Mouse (Mus musculus) E14TG2a.4 (cell line): ENCODE measurements around the gene Gm37240.

Source experiments
- CTCF ChIP-seq: conservative IDR thresholded peaks from 2 replicates; pipeline ENCODE4 v1.5.1; 2014; ENCODE audit warnings: low read length
- NANOG ChIP-seq: IDR thresholded peaks from 2 replicates; pipeline ENCODE4 v1.6.1; 2014; ENCODE audit warnings: borderline replicate concordance, low read length, mixed read lengths

GRCm38 (mm10) chr3:85629895-85630510 is 257.3 kb downstream of the Gm37240 start:
- TF ChIP-seq CTCF (no peak), NANOG (no peak)
